In genomic region chr14:40999904-41000645, GRCm38 (mm10) we compare ENCODE assay signal across 15 mouse cellular contexts. TPM values are rescaled to one million over a fixed set of nuclear protein-coding genes. Genes with fewer than 3 reads are reported as not detected.
DNase-seq lines count a peak whose midpoint lies in the region; ATAC-seq and TF ChIP-seq lines count a peak whose summit lies in the region.
"Had no signal": no experiment of that assay in that cellular context is flagged by ENCODE, and none has a peak within 500 bp of the region (broad histone marks: within the 10 kb centered on the region; RNA-seq: fewer than 3 reads in every experiment).

No protein-coding gene starts in this region.

- TF ChIP-seq POLR2A in bone marrow, adult 2 months (IDR thresholded peaks at IDR 0.05; ENCODE audit: borderline replicate concordance, control insufficient read depth, low read depth, low read length) = no peak

- DNase-seq in heart, adult 11 months = peak; percentile 81
- no peak for DNase-seq in heart, postnatal 25 days (ENCODE audit: low spot score)
- peak; percentile 40 for DNase-seq in 416B (ENCODE audit: low read depth)
- DNase-seq in layer of hippocampus, postnatal 10 days (ENCODE audit: low spot score in 2 of 2) = no peak
- DNase-seq in ovary, postnatal 36 days (ENCODE audit: low spot score) = no peak
- DNase-seq in layer of hippocampus, postnatal 25 days (ENCODE audit: extremely low spot score in 1 of 2, low spot score in 1 of 2) = no peak
- DNase-seq: adrenal gland, postnatal 14 days; cerebellum, adult 11 months; kidney, adult 8-10 months had no signal

- H3K4me3 ChIP-seq in bone marrow, adult 2 months (replicated peaks; ENCODE audit: control insufficient read depth, low read depth, low read length) = no peak overlapping the region
- H3K4me3 ChIP-seq: hindbrain, embryonic 10.5 days; megakaryocyte, embryonic 14.5 days had no signal

- H3K27ac ChIP-seq in bone marrow, adult 2 months (ENCODE audit: control insufficient read depth, insufficient read depth, low read depth, low read length, poor library complexity) = peak overlapping the region; percentile 16; the same call in 1 of the 2 replicates
- H3K27ac ChIP-seq: hindbrain, embryonic 10.5 days; liver, embryonic 14.5 days; stomach, postnatal 0 days had no signal

- WGBS in bone marrow, adult 2 months = 67% methylated on average over 7 of the region's 7 CpGs

- no peaks in the 10 kb centered on the region for H3K4me1 ChIP-seq in bone marrow, adult 2 months (ENCODE audit: control insufficient read depth, insufficient read depth, low read length)

- intact Hi-C loops in heart, postnatal 25 days (cut with DNase I) = no loop called here

- TF ChIP-seq CTCF in bone marrow, adult 2 months (IDR thresholded peaks at IDR 0.05; ENCODE audit: control insufficient read depth, insufficient read depth, low read length) = no peak

- ATAC-seq in monocyte, adult 5-6 weeks (replicated peaks; ENCODE audit: insufficient number of reproducible peaks, low FRiP score, low TSS enrichment, poor library complexity, severe bottlenecking) = peak; percentile 83

RNA-seq across cellular contexts. Expression of gene Fam213a, which starts 13.5 kb away (rescaled TPM):
- total RNA-seq in heart, postnatal 25 days (2021) = 10 to 100 TPM; 16.3 to 17.0 TPM
- polyA plus RNA-seq in bone marrow, adult 2 months (2011; ENCODE audit: insufficient read depth, insufficient read length, low replicate concordance, missing spikeins) = 114 and 196 TPM in 2 replicates
- total RNA-seq in monocyte, adult 5-6 weeks (2017) = 21.0 to 81.0 TPM (median 74.2 TPM) in 3 replicates
- total RNA-seq in layer of hippocampus, postnatal 10 days (2021) = 100 to 1,000 TPM; 132 to 150 TPM
- 100 to 1,000 TPM; 160 to 181 TPM for total RNA-seq in layer of hippocampus, postnatal 25 days (2021)

RNA-seq across cellular contexts. Expression of gene Tspan14, which starts 33.5 kb away (rescaled TPM):
- 10 to 100 TPM; 17.1 to 18.1 TPM for total RNA-seq in heart, postnatal 25 days (2021)
- polyA plus RNA-seq in bone marrow, adult 2 months (2011; ENCODE audit: insufficient read depth, insufficient read length, low replicate concordance, missing spikeins) = 23.3 and 41.2 TPM in 2 replicates
- total RNA-seq in monocyte, adult 5-6 weeks (2017) = 52.3 to 82.1 TPM (median 68.3 TPM) in 3 replicates
- 10 to 100 TPM; 47.3 to 48.7 TPM for total RNA-seq in layer of hippocampus, postnatal 10 days (2021)
- 10 to 100 TPM; 40.9 to 41.0 TPM for total RNA-seq in layer of hippocampus, postnatal 25 days (2021)

Comparison
In these comparisons a context has a peak if more than half of its experiments do, and no peak if none do; other contexts are left out.
1. DNase-seq: peak in heart, adult 11 months (single experiment) and 416B (single experiment); none in heart, postnatal 25 days (single experiment), layer of hippocampus, postnatal 10 days (0 of 2), ovary, postnatal 36 days (single experiment) and layer of hippocampus, postnatal 25 days (0 of 2).